Mouse (Mus musculus): ENCODE measurements at regions not wholly inside any gene's neighbourhood (a gene's known extent, or its start where the extent isn't known, plus 50 kb on each side); places are given as distances from the start of the nearest gene placed in this dataset.

GRCm38 (mm10) chr17:45903294-45903693 is 128.9 kb downstream of the Vegfa start:
- no peak for TF ChIP-seq CTCF (IDR thresholded peaks at IDR 0.05; ENCODE audit: control insufficient read depth, insufficient read depth, insufficient read length)
- no peak for TF ChIP-seq CEBPB (IDR thresholded peaks at IDR 0.05; ENCODE audit: low read depth)
